Mouse (Mus musculus): ENCODE results near the gene 4922502D21Rik. TPM values are rescaled to one million over a fixed set of nuclear protein-coding genes. Genes with fewer than 3 reads are reported as not detected.
"Not testable (repeated sequence)": the region's sequence is repeated elsewhere in the genome, so short reads cannot be mapped to it uniquely, and the experiment has no call there.

Gene 4922502D21Rik
- total and polyA plus RNA-seq, 3 experiments = not detected

DNA sequence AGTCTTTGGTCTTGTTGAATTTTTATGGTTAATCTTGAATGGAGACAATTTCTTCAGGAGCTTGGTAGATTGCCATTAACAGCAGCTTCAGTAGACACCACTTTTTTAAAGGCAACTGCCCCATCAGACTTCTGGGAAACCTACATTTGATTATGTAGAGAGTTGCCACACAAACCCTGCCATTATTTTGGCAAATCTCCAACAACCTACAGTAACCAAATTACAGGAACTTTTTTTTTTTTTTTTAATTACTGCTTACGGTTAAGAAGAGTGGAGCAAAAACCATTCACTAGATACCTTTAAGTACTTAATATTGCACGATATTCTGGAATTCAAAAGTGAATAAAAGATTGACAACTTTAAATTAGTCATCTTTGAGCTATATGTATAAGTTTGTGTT is 27.9 kb upstream of the 4922502D21Rik start:
- DNase-seq (ENCODE audit: low spot score) (no peak), ATAC-seq (ENCODE audit: extremely low read depth, insufficient number of reproducible peaks, low FRiP score, poor library complexity, severe bottlenecking) (no peak)
- H3K4me1 ChIP-seq (ENCODE audit: insufficient read depth, low read depth, low read length) = no peaks in the 10 kb centered on the region
- TF ChIP-seq CTCF (IDR thresholded peaks at IDR 0.05; ENCODE audit: low read depth, low read length) (no peak), GATA1 (IDR thresholded peaks at IDR 0.05; ENCODE audit: borderline replicate concordance, low read length) (no peak), TAL1 (conservative IDR thresholded peaks at IDR 0.05; ENCODE audit: low read depth, low read length) (no peak), POLR2AphosphoS5 (IDR thresholded peaks at IDR 0.05; ENCODE audit: insufficient replicate concordance, low read depth, low read length) (no peak), GATA2 (IDR thresholded peaks at IDR 0.05; ENCODE audit: borderline replicate concordance, low read depth, low read length) (no peak)
- no peak overlapping the region for H3K4me3 ChIP-seq (ENCODE audit: low read depth, low read length)
- no peaks in the 10 kb centered on the region for H3K27me3 ChIP-seq (ENCODE audit: insufficient read depth, low read length)
- no peaks in the 10 kb centered on the region for H3K9me3 ChIP-seq (replicated peaks)
- no peaks in the 10 kb centered on the region for H3K36me3 ChIP-seq (replicated peaks)

DNA sequence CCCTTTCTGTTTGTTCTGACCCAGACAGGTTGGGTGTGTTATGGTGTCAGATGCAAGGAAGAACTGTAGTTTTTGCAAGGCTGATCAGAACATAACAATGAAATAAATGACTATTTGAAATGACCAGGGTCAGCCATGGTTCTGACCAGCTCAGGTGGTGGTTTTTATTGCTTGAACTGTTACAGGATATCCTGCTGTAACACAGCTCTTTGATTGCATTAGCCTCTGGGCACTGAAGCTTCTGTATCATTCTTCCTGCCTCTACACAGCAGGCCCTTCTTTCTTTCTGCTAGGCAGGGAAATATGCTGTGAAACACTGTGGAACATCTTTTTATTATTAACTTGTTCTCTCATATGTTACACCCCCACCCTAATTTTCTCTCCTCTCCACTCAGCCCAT is 24.8 kb upstream of the 4922502D21Rik start:
- H3K9me3 ChIP-seq (replicated peaks) = no peaks in the 10 kb centered on the region
- DNase-seq (ENCODE audit: low spot score) (no peak), ATAC-seq (ENCODE audit: extremely low read depth, insufficient number of reproducible peaks, low FRiP score, poor library complexity, severe bottlenecking) (no peak)
- TF ChIP-seq POLR2AphosphoS5 (IDR thresholded peaks at IDR 0.05; ENCODE audit: insufficient replicate concordance, low read depth, low read length) = no peak
- no peak for TF ChIP-seq GATA2 (IDR thresholded peaks at IDR 0.05; ENCODE audit: borderline replicate concordance, low read depth, low read length)
- TF ChIP-seq GATA1 (IDR thresholded peaks at IDR 0.05; ENCODE audit: borderline replicate concordance, low read length) = no peak
- TF ChIP-seq CTCF (IDR thresholded peaks at IDR 0.05; ENCODE audit: low read depth, low read length) = no peak
- TF ChIP-seq TAL1 (conservative IDR thresholded peaks at IDR 0.05; ENCODE audit: low read depth, low read length) = no peak
- no peak overlapping the region for H3K4me3 ChIP-seq (ENCODE audit: low read depth, low read length)
- H3K27me3 ChIP-seq (ENCODE audit: insufficient read depth, low read length) = no peaks in the 10 kb centered on the region
- H3K4me1 ChIP-seq (ENCODE audit: insufficient read depth, low read depth, low read length) = no peaks in the 10 kb centered on the region
- H3K36me3 ChIP-seq (replicated peaks) = no peaks in the 10 kb centered on the region

DNA sequence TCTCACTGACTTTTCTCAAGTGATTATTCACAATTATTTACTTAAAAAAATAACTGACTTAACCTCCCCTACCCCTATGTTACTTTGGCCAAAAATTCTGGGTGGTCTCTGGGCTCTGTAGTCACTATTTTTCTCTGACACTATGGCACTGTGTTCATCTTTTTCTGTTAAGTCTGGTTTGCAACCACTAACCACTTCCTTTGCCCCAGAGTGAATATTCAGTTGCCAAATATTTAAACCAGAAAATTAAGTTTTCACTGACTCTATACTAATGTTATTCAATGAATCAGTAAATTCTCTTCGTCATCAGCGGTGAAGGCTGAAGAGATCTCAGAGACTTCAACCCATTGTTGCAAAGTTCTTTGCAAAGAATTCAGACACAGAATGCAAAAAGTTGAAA is 24.2 kb upstream of the 4922502D21Rik start:
- TF ChIP-seq GATA1 (IDR thresholded peaks at IDR 0.05; ENCODE audit: borderline replicate concordance, low read length) = no peak
- TF ChIP-seq POLR2AphosphoS5 (IDR thresholded peaks at IDR 0.05; ENCODE audit: insufficient replicate concordance, low read depth, low read length) = no peak
- TF ChIP-seq GATA2 (IDR thresholded peaks at IDR 0.05; ENCODE audit: borderline replicate concordance, low read depth, low read length) = no peak
- TF ChIP-seq CTCF (IDR thresholded peaks at IDR 0.05; ENCODE audit: low read depth, low read length) = no peak
- no peak for TF ChIP-seq TAL1 (conservative IDR thresholded peaks at IDR 0.05; ENCODE audit: low read depth, low read length)
- Histone ChIP-seq H3K36me3 (replicated peaks) (no peaks in the 10 kb centered on the region), H3K9me3 (replicated peaks) (peaks cover 2% of the 10 kb centered on the region; the same call in 1 of the 2 replicates), H3K4me1 (ENCODE audit: insufficient read depth, low read depth, low read length) (no peaks in the 10 kb centered on the region), H3K4me3 (ENCODE audit: low read depth, low read length) (no peak overlapping the region), H3K27me3 (ENCODE audit: insufficient read depth, low read length) (no peaks in the 10 kb centered on the region)
- no peak for ATAC-seq (ENCODE audit: extremely low read depth, insufficient number of reproducible peaks, low FRiP score, poor library complexity, severe bottlenecking)
- no peak for DNase-seq (ENCODE audit: low spot score)

DNA sequence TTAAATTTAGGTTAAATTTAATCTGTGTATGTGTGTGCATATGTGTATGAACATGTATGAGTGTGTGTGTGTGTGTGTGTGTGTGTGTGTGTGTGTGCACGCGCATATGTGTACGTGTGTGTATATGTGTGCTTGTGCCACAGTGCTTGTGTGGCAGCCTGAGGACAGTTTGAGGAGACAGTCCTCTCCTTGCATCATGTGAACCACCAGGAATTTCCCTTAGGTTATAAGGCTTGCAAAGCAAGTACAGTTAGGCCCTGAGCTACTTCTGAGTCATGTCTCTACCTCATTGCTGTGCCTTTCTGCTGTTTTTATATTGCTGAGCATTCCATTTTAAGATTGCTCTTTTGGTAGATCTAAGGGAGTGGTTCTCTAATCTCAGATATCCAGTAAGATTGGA is 19.5 kb upstream of the 4922502D21Rik start:
- ATAC-seq (ENCODE audit: extremely low read depth, insufficient number of reproducible peaks, low FRiP score, poor library complexity, severe bottlenecking) = no peak
- no peak overlapping the region for H3K4me3 ChIP-seq (ENCODE audit: low read depth, low read length)

DNA sequence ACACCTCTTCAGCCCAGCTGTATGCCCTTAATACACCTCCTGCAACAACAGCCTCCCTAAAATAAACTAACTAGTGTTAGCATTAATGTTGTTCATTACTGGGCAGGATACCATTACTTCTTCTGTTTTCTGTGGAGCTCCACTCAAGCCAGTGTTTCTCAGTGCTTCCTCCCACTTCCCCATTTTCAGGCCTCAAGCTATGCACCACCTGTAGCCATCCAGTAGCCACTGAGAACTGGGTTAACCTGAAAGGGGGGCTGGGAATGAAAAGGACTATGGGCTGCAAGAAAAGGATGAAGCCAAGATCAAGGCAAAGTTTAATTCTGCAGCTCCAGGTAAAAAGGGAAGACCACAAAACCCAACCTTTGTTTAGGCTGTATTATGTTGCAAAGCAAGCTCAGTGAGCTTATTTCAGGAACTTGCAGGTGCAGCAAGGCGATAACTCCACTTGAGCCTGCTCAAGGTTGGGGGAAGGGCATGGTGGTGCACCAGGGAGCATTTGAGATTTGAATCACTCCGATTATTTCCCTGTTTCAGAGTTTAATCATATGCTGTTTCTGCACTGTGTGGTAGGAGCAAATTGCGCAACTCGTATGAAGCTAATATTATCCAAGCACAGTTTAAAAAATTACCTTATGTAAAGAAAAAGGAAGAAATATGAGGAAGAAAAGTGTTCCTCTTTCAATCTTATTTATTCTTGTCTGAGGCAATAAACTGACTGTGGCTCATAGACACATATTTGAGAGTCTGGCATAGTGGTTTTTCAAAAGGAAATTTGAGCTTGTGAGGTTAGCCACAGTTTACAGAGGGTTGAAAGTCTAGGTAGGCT is 18.1 kb upstream of the 4922502D21Rik start:
- Histone ChIP-seq H3K9me3 (replicated peaks) (peaks cover 6% of the 10 kb centered on the region; the same call in 1 of the 2 replicates), H3K4me3 (ENCODE audit: low read depth, low read length) (no peak overlapping the region), H3K36me3 (replicated peaks) (no peaks in the 10 kb centered on the region), H3K27me3 (ENCODE audit: insufficient read depth, low read length) (no peaks in the 10 kb centered on the region), H3K4me1 (ENCODE audit: insufficient read depth, low read depth, low read length) (no peaks in the 10 kb centered on the region)
- no peak for TF ChIP-seq CTCF (IDR thresholded peaks at IDR 0.05; ENCODE audit: low read depth, low read length)
- TF ChIP-seq GATA2 (IDR thresholded peaks at IDR 0.05; ENCODE audit: borderline replicate concordance, low read depth, low read length) = no peak
- no peak for TF ChIP-seq TAL1 (conservative IDR thresholded peaks at IDR 0.05; ENCODE audit: low read depth, low read length)
- no peak for TF ChIP-seq GATA1 (IDR thresholded peaks at IDR 0.05; ENCODE audit: borderline replicate concordance, low read length)
- no peak for TF ChIP-seq POLR2AphosphoS5 (IDR thresholded peaks at IDR 0.05; ENCODE audit: insufficient replicate concordance, low read depth, low read length)
- ATAC-seq (ENCODE audit: extremely low read depth, insufficient number of reproducible peaks, low FRiP score, poor library complexity, severe bottlenecking) (no peak; the same call in 1 of the 2 replicates), DNase-seq (ENCODE audit: low spot score) (no peak)

More for the DNA sequence above, 19.5 kb upstream of the 4922502D21Rik start:
- Histone ChIP-seq H3K9me3 (replicated peaks) (peaks cover 6% of the 10 kb centered on the region; the same call in 1 of the 2 replicates), H3K36me3 (replicated peaks) (no peaks in the 10 kb centered on the region), H3K4me1 (ENCODE audit: insufficient read depth, low read depth, low read length) (no peaks in the 10 kb centered on the region), H3K27me3 (ENCODE audit: insufficient read depth, low read length) (no peaks in the 10 kb centered on the region)
- no peak for TF ChIP-seq POLR2AphosphoS5 (IDR thresholded peaks at IDR 0.05; ENCODE audit: insufficient replicate concordance, low read depth, low read length)
- TF ChIP-seq CTCF (IDR thresholded peaks at IDR 0.05; ENCODE audit: low read depth, low read length) = no peak
- no peak for TF ChIP-seq TAL1 (conservative IDR thresholded peaks at IDR 0.05; ENCODE audit: low read depth, low read length)
- no peak for DNase-seq (ENCODE audit: low spot score)

DNA sequence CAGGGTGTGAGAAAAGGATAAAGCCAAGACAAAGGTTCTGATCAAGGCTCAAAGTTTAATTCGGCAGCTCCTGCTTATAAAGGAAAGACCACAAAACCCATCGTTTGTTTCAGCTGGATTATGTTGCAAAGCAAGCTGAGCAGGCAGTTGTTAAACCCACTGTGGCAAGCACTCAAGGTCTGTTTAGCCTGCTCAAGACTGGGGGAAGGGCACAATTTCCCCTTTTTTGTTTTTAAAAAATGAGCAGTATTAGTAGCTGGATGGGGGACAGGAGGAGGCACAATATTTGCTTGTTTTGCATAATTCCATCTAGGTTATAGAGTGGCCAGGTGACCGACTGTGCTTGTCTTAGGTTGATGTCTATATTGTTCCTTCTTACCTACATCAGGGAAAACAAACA is 12.8 kb upstream of the 4922502D21Rik start:
- ATAC-seq (ENCODE audit: extremely low read depth, insufficient number of reproducible peaks, low FRiP score, poor library complexity, severe bottlenecking) = no peak

DNA sequence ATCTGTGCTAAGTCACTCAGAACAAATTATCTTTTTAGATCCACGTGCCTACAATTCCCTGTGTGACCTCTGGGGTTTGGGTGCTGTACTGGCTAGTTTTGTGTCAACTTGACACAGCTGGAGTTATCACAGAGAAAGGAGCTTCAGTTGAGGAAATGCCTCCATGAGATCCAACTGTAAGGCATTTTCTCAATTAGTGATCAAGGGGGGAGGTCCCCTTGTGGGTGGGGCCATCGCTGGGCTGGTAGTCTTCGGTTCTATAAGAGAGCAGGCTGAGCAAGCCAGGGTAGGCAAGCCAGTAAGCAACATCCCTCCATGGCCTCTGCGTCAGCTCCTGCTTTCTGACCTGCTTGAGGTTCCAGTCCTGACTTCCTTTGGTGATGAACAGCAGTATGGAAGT is 10.8 kb upstream of the 4922502D21Rik start, which contains the start of gene Clec12a:
Gene Clec12a (plus strand): TSS at position 301 of the 400 bp plus-strand sequence.
- DNase-seq (ENCODE audit: low spot score); H3K9me3 ChIP-seq (replicated peaks); H3K36me3 ChIP-seq (replicated peaks); H3K27me3 ChIP-seq (ENCODE audit: insufficient read depth, low read length); ATAC-seq (ENCODE audit: extremely low read depth, insufficient number of reproducible peaks, low FRiP score, poor library complexity, severe bottlenecking); H3K4me1 ChIP-seq (ENCODE audit: insufficient read depth, low read depth, low read length); H3K4me3 ChIP-seq (ENCODE audit: low read depth, low read length): not testable (repeated sequence)

More for the DNA sequence above, 12.8 kb upstream of the 4922502D21Rik start:
- Histone ChIP-seq H3K27me3 (ENCODE audit: insufficient read depth, low read length) (no peaks in the 10 kb centered on the region), H3K4me1 (ENCODE audit: insufficient read depth, low read depth, low read length) (no peaks in the 10 kb centered on the region), H3K4me3 (ENCODE audit: low read depth, low read length) (no peak overlapping the region), H3K36me3 (replicated peaks) (no peaks in the 10 kb centered on the region), H3K9me3 (replicated peaks) (peaks cover 6% of the 10 kb centered on the region; the same call in 1 of the 2 replicates)
- no peak for DNase-seq (ENCODE audit: low spot score)
- TF ChIP-seq CTCF (IDR thresholded peaks at IDR 0.05; ENCODE audit: low read depth, low read length) (no peak), TAL1 (conservative IDR thresholded peaks at IDR 0.05; ENCODE audit: low read depth, low read length) (no peak), GATA2 (IDR thresholded peaks at IDR 0.05; ENCODE audit: borderline replicate concordance, low read depth, low read length) (no peak), POLR2AphosphoS5 (IDR thresholded peaks at IDR 0.05; ENCODE audit: insufficient replicate concordance, low read depth, low read length) (no peak)

Data from G1E (cell line).